Mouse (Mus musculus) heart, adult 9 months (tissue): ENCODE results near the gene Car6.
A peak's percentile ranks its signal among the peaks of the same experiment; 100 is the strongest.

Source experiments
- DNase-seq, 2 experiments: peaks; one replicate each; pipeline ENCODE4 v3.0.0; 2022; ENCODE audit warnings: low spot score in 2 of 2

Gene Car6

GRCm38 (mm10) chr4:150201232-150201631 lies at the start of gene Car6:
Car6 (minus strand) TSS chr4:150201332.
- DNase-seq = no peak

- DNase-seq = no peak
These were observed 48.7 kb upstream of the Car6 start for GRCm38 (mm10) chr4:150249731-150250270.

GRCm38 (mm10) chr4:150248917-150249316 lies 47.8 kb upstream of the Car6 start:
- no peak for DNase-seq

- DNase-seq = peak in 1 of 2 experiments; percentile 56
These were observed 46.9 kb upstream of the Car6 start for GRCm38 (mm10) chr4:150248009-150248408.

DNA sequence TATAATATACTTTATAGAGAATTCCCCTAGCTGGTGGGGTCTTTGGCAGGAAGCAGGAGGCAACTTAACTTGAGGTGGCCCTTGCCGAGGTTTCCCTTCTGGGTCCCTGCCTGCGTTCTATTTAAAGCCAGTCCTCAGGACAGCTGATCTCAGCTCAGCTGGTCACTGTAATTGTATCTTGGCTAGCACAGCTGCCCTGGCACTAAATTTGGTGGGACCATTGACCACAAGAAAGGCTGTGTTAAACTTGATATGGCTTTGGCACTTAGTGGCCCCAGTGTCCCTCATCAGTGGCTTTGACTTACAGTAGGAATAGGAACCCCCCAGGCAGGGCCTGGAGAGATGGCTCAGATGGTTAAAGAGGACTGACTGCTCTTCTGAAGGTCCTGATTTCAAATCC lies 44.7 kb upstream of the Car6 start:
- DNase-seq = peak; percentile 55 to 61

DNA sequence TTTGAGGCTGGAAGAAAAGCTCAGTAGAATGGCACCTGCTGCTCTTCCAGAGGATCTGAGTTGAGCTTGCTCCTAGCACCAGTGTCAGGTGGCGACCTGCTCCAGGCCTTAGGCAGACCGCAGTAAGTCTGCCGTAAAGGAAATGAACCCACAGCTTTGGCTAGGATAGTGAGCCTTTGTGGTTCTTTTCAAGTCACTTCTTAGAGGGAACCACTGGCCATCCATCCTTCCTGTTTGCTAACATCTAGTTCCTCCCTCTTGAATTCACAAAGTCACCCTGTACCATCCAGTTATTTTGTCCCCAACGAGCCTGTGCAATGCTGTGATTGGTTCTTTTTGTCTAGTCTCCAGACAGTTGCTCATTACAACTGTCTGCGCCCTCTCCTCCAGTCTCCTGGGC lies 41.6 kb upstream of the Car6 start:
- DNase-seq = no peak

DNA sequence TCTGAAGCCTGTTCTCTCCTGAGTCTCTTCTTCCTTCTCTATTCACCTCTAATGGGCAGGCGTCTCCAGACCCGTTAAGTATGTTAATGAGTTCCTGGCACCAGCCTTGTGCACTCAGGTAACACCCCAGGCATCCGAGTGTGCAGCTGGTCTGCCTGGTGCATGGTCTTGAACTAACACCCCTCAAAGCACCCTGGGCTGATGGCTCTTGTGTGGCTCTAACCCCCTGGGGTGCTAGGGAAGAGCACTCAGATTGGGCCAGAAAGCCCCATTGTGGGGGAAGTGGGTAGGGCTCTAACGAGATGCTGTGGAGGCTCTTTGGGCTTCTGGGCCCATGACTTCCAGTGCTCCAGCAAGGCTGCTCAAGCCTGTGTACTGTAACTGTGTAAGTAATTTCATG lies 40.6 kb upstream of the Car6 start:
- no peak for DNase-seq

GRCm38 (mm10) chr4:150240381-150240886 lies 39.3 kb upstream of the Car6 start:
- DNase-seq = no peak

DNA sequence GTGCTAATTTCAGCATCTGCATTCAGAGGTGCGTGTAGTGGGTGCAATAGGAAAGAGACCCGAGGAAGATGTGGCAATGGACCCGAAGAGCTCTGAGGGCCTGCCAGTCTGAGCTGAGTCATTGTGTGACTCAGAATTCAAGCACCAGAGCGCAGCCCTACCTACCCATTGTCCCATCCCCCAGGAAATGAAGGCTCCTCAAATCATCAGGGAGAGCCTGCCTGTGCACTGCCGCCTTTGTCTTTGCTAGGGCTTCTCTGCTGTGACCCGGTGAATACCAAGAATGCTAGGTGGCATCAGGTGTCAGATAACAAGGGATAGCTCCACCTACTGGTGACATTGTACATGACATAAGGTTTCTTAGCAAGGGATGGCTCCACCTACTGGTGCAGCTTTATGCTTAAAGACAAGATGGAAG lies 38.8 kb upstream of the Car6 start:
- peak; percentile 63 to 86 for DNase-seq

DNA sequence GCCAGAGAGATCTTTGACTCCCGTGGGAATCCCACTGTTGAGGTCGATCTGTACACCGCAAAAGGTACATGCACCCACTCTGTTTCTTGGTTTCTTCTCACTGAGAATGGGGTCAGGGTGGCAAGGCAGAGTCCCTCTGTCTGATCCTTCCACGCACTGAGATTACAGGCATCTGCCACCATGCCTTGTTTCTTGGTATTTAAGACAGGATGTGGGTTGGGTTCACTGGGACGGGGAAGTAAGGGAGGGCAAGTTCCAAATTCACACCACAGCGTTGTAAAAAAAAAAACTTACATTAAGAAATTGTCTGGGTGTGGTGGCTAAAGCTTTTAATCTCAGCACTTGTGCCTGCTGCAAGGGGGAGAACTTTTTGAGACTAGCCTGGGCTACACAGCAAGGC lies 38.4 kb upstream of the Car6 start:
- no peak for DNase-seq

- DNase-seq = no peak
These were observed 38.0 kb upstream of the Car6 start for GRCm38 (mm10) chr4:150239087-150239480.

GRCm38 (mm10) chr4:150238433-150239086 lies 37.4 kb upstream of the Car6 start:
- DNase-seq = no peak

GRCm38 (mm10) chr4:150237636-150238361 lies 36.7 kb upstream of the Car6 start:
- DNase-seq = no peak

GRCm38 (mm10) chr4:150236521-150237481 lies 35.7 kb upstream of the Car6 start, which contains the start of gene Eno1:
Eno1 (plus strand) TSS chr4:150236721.
- DNase-seq = peak; percentile 95 to 96

- no peak for DNase-seq
These were observed 34.9 kb upstream of the Car6 start for GRCm38 (mm10) chr4:150236031-150236430.

- no peak for DNase-seq
These were observed 34.5 kb upstream of the Car6 start for GRCm38 (mm10) chr4:150235585-150235984.

DNA sequence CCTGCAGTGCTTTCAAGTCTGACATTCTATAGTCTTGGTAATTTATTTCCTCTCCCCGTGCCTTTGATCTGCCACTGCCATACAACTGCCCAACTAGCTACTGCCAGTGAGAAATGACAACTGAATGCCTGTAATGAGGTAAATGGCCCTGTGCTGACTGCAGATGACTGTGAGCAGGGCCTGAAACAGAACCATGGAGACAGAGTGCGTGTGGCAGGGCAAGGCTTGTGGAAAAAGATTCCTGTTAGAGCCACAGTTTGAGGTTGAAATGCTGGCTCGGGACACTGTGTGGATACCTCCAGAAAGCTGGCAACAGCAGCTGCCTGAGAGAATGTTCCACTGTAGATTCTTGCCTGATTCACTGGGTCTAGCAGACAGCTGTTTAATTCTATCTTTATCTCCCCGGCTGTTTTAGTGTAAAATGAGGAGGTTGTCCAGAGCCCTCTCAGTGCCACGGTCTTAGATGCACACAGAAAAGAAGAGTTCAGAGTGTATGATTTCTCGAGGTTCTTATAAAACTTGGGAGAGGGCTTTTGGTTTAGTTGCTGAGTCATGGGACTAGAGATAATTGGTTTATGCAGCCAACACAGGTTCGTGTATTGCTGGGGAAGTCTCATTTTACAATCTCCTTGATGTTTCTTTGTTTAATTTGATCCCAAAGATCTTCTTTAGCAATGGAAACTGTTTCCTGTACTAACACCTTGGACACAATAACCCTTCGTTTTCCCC lies 33.6 kb upstream of the Car6 start:
- DNase-seq = no peak

GRCm38 (mm10) chr4:150231871-150232270 lies 30.7 kb upstream of the Car6 start:
- DNase-seq = no peak

GRCm38 (mm10) chr4:150230460-150231407 lies 29.6 kb upstream of the Car6 start:
- DNase-seq = no peak
